Mouse (Mus musculus): Measurements from ENCODE around the gene Atp8a1.

DNA sequence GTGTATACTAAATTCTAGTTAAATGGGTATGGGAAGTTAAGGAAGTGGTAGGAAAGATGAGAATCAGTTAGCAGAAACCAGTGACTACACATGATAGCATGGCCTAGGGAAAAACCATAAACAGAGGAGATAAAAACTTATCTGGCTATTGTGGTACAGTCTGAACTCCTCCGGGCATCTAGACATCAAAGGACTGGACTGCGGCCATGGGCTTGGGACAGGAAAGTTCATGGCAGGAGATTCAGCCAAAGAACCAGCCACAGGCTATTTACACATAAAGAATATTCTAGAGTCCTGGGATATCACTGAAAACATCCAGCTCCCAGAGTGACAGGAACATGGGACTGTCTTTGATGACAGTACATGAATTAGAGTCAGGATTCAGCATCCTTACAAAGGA, 73.0 kb downstream of the Atp8a1 start:
- TF ChIP-seq GATA1 (IDR thresholded peaks at IDR 0.05; ENCODE audit: low read length) (no peak), TAL1 (IDR thresholded peaks at IDR 0.05; ENCODE audit: low read length) (no peak)

All from erythroblast, embryonic 14.5 days (primary cell).